Mouse (Mus musculus) lung, embryonic 14.5 days (tissue): ENCODE measurements at regions not wholly inside any gene's neighbourhood (a gene's known extent, or its start where the extent isn't known, plus 50 kb on each side); places are given as distances from the start of the nearest gene placed in this dataset.

ENCODE experiments used
- ATAC-seq: fragments of 200-750 bp; cut with Nextera tagmentation; 2 replicates; pipeline ENCODE4 v1.8.0; 2017; ENCODE audit warnings: mild to moderate bottlenecking, moderate TSS enrichment, moderate library complexity; ENCODE audit not compliant: insufficient read depth
- DNase-seq: peaks from one replicate; pipeline ENCODE4 v3.0.0-alpha.2; 2015
- H3K27ac ChIP-seq: fragments of 300-500 bp; sonication (generic); 2 replicates; pipeline ENCODE4 v1.5.1; 2014; ENCODE audit warnings: low read depth, mild to moderate bottlenecking, moderate library complexity
- H3K27me3 ChIP-seq: fragments of 300-500 bp; sonication (generic); 2 replicates; pipeline ENCODE4 v1.6.1; 2014; ENCODE audit warnings: low read length, control low read depth; ENCODE audit not compliant: insufficient read depth
- H3K36me3 ChIP-seq: fragments of 300-500 bp; sonication (generic); 2 replicates; pipeline ENCODE4 v1.6.1; 2014; ENCODE audit warnings: control low read depth; ENCODE audit not compliant: insufficient read depth
- H3K4me1 ChIP-seq: fragments of 300-500 bp; sonication (generic); 2 replicates; pipeline ENCODE4 v1.6.1; 2014; ENCODE audit warnings: antibody characterized with exemption, control low read depth; ENCODE audit not compliant: insufficient read depth
- H3K4me2 ChIP-seq: fragments of 300-500 bp; sonication (generic); 2 replicates; pipeline ENCODE4 v1.6.1; 2014; ENCODE audit warnings: mild to moderate bottlenecking
- H3K4me3 ChIP-seq: fragments of 300-500 bp; sonication (generic); 2 replicates; pipeline ENCODE4 v1.5.1; 2014; ENCODE audit warnings: low read depth, low read length
- H3K9ac ChIP-seq: fragments of 300-500 bp; sonication (generic); 2 replicates; pipeline ENCODE4 v1.6.1; 2014
- H3K9me3 ChIP-seq: fragments of 300-500 bp; sonication (generic); 2 replicates; pipeline ENCODE4 v1.6.1; 2016; ENCODE audit warnings: low read depth, low read length, control low read depth
- CTCF ChIP-seq: IDR thresholded peaks from 2 replicates; pipeline ENCODE4 v1.5.1; 2016; ENCODE audit warnings: antibody characterized with exemption, low read depth
- WGBS: fragments of 180-500 bp; shearing (Covaris S2); extraction: QIAGEN DNeasy Blood & Tissue Kit; methylation state at CpG from one replicate; pipeline ENCODE4 v1.1.7; 2014; 5-methylcytosine and 5-hydroxymethylcytosine counted together

DNA sequence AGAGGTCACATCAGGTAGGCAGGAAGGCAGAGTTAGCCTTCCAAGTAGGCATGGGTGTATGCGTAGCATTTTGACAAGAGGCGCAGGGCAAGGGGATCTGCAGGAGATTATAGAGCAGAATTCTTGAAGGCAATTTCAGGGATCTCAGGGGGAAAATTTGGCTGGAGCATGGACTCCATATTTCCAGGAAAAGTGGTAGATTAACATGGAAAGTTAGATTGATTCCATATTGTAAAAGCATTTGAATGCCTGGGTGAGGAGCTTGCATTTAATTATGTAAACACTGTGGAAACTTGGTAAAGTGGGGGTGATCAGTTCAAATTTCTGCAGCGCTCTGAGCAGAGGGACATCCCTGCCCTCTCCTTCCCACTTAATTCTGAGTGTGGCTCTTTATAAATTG is 146.7 kb downstream of the Pax3 start:
- no peaks in the 10 kb centered on the region for H3K36me3 ChIP-seq
- no peak overlapping the region for H3K27ac ChIP-seq
- 81% methylated on average over 3 of the region's 3 CpGs for WGBS
- TF ChIP-seq CTCF = no peak
- no peaks in the 10 kb centered on the region for H3K4me1 ChIP-seq
- no peak overlapping the region for H3K4me2 ChIP-seq
- H3K27me3 ChIP-seq = no peaks in the 10 kb centered on the region
- H3K4me3 ChIP-seq = no peak overlapping the region
- no peak overlapping the region for H3K9ac ChIP-seq
- no peaks in the 10 kb centered on the region for H3K9me3 ChIP-seq
- no peak for ATAC-seq
- DNase-seq = no peak

DNA sequence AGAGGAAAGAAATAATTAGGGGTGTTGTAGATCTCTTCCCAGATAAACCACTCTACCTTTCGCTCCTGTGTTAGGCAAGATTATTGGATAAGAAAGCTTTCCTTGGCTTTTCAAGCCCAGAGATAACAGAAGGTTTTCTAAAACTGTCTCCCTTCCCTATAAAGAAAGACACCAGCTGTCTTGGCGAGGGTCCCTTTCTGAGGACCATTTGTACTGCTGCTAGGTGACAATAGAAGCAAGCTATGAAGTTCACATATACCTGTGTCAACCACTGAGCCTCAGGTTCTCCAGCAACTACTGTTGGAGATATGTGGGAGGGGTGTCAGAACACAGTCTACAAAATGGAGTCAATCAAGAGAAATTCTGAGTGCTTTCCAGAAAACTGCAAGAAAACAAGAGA is 164.6 kb downstream of the Pax3 start:
- WGBS = 71% methylated on average over 2 of the region's 2 CpGs
- Histone ChIP-seq H3K9ac (no peak overlapping the region), H3K36me3 (no peaks in the 10 kb centered on the region), H3K27me3 (no peaks in the 10 kb centered on the region), H3K4me1 (no peaks in the 10 kb centered on the region), H3K4me2 (no peak overlapping the region), H3K4me3 (no peak overlapping the region), H3K27ac (no peak overlapping the region), H3K9me3 (no peaks in the 10 kb centered on the region)
- no peak for TF ChIP-seq CTCF
- ATAC-seq (no peak), DNase-seq (no peak)

DNA sequence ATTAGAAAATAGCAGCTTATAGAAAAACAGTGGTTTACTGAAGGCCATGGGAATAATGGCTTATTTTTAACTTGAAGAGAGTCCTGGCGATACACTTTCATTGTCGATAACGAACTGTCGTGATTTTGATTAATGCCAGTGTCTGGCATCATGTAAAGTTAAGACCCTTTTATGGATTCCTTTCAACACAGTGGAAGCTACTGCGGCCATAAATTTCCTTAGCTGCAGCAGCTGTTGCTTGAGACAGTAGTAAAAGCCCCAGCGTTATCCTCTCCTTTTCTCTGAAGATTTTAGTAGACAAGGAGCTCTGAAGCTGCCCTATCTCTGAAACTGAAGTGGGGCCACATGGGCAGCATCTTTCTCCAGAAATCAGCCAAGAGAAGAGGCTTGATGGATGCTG is 175.2 kb downstream of the Pax3 start:
- 36% methylated on average over 6 of the region's 6 CpGs for WGBS
- H3K27me3 ChIP-seq = no peaks in the 10 kb centered on the region
- no peak overlapping the region for H3K27ac ChIP-seq
- TF ChIP-seq CTCF = no peak
- H3K4me3 ChIP-seq = no peak overlapping the region
- no peak overlapping the region for H3K9ac ChIP-seq
- peaks cover under 1% of the 10 kb centered on the region; the same call in 1 of the 2 replicates for H3K4me1 ChIP-seq
- ATAC-seq (no peak), DNase-seq (peak; percentile 46)
- no peak overlapping the region for H3K4me2 ChIP-seq
- H3K9me3 ChIP-seq = no peaks in the 10 kb centered on the region
- no peaks in the 10 kb centered on the region for H3K36me3 ChIP-seq

DNA sequence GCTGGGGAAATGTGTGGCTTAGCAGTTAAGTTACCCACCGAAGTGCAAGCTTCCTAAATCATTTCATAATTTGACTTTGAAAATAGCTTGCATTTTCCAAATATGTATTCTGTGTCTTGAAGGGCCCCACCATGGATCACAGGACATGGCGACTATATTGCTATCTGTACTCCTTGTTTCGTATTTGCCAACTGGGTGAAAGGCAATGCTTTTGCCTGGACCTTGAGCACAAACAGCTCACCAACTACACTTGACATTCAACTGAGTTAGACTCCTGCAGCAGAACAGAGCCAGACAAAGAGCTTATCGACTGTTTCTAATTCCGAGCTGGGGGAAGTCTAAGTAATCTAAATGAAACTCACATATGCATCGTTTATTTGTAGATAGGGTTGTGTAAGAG is 175.9 kb downstream of the Pax3 start:
- no peak for ATAC-seq
- TF ChIP-seq CTCF = no peak

DNA sequence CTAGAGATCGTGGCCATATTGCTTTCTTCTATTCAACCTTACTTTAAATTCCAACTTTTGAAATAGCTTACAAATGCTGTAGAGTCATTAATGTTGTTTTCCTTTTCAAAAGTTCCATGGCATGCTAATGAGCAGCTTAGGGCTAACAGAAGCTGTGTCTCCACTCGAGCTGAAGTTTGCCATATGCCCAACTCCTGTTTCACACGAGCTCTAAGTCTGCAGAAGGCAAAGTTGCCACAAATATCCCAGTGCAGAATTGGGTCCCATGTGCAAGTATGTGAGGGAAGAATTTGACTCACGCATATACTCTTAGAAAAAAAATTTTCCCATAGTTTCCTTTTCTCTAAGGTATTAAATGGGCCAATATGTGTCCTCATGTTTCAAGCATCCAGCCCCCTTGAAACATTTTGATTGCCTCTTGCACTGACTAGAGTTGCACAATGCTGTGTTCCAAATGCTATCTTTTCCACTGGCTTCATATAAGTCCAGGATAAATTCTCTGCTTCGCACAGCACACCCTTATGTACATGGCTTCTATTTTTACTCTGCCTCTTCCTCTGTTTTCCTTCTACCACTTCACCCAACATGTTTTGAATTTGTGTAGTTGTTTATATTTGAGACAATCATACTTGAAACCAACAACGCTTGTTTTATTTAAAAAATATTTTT is 178.9 kb downstream of the Pax3 start:
- Histone ChIP-seq H3K9me3 (no peaks in the 10 kb centered on the region), H3K4me3 (no peak overlapping the region), H3K36me3 (no peaks in the 10 kb centered on the region), H3K27me3 (no peaks in the 10 kb centered on the region), H3K27ac (no peak overlapping the region), H3K9ac (no peak overlapping the region), H3K4me1 (peaks cover 3% of the 10 kb centered on the region; the same call in 1 of the 2 replicates), H3K4me2 (no peak overlapping the region)
- ATAC-seq (no peak), DNase-seq (no peak)
- no peak for TF ChIP-seq CTCF
- WGBS = 79% methylated on average over 6 of the region's 6 CpGs

More for the DNA sequence above, 175.9 kb downstream of the Pax3 start:
- WGBS = 75% methylated on average over 6 of the region's 6 CpGs
- Histone ChIP-seq H3K9ac (no peak overlapping the region), H3K4me3 (no peak overlapping the region), H3K27ac (no peak overlapping the region), H3K27me3 (no peaks in the 10 kb centered on the region), H3K36me3 (no peaks in the 10 kb centered on the region), H3K4me1 (peaks cover 3% of the 10 kb centered on the region; the same call in 1 of the 2 replicates), H3K4me2 (no peak overlapping the region), H3K9me3 (no peaks in the 10 kb centered on the region)
- DNase-seq = no peak

DNA sequence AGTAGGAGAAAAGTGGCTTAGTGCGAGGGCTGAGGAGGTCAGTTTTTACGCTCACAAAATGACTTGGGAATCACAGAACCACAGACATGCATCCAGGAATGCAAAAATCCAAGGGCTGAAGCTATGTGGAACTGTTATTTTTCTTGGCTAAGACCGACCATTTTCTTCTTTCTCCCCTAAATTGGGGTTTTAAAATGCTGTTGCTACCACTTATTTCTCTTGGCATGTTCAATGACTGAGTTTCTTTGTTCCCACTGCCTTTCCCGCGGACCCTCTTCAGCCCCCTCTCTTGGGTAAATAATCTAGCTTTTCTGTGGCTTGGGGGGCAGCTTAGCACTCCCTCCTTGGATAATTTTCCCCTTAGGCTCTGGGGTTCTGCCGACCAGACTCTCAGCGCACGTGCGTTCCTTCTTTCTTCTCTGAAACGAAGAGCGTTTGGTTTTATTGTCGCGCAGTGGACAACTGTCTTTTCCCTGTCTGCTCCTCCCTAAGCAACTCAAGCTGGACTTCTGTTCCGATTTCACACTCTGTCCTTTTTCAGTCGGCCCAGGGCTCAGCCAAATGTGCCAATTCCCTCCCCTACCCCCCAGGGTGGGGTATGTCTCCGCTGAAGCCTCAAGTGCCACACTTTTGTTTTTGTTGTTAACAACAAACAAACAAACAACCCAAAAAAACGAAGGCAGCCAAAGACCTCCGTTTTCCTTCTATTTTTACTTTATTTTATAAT is 180.2 kb downstream of the Pax3 start:
- H3K36me3 ChIP-seq = no peaks in the 10 kb centered on the region
- ATAC-seq (no peak), DNase-seq (peak; percentile 6)
- H3K27ac ChIP-seq = no peak overlapping the region
- no peak overlapping the region for H3K9ac ChIP-seq
- no peak overlapping the region for H3K4me3 ChIP-seq
- H3K27me3 ChIP-seq = no peaks in the 10 kb centered on the region
- 43% methylated on average over 18 of the region's 18 CpGs for WGBS
- H3K4me2 ChIP-seq = 0 out of 2 replicates have a peak overlapping the region, but pooled peaks have one; percentile 16
- H3K4me1 ChIP-seq = peaks cover 3% of the 10 kb centered on the region; the same call in 1 of the 2 replicates
- TF ChIP-seq CTCF = no peak
- no peaks in the 10 kb centered on the region for H3K9me3 ChIP-seq

DNA sequence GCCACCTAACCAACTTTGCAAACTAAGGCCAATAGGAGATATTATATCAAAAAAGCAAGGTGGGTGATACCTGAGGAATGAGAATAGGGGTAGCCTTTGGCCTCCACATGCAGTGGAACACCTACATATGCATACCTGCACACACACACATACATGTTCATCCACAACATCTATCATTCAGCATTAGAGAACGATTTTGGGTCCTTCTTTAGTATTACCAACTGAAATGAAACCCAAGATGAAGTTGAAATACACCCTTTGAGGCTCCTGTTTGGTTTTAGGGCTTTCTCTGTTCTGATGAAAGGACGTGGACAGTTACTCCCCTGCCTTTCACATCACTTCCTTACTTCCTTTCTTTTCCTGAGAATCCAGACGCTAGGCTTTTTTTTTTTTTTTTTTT is 180.9 kb downstream of the Pax3 start:
- Histone ChIP-seq H3K27ac (no peak overlapping the region), H3K4me2 (no peak overlapping the region), H3K4me1 (peaks cover 3% of the 10 kb centered on the region; the same call in 1 of the 2 replicates), H3K9me3 (no peaks in the 10 kb centered on the region), H3K27me3 (no peaks in the 10 kb centered on the region), H3K9ac (no peak overlapping the region), H3K4me3 (no peak overlapping the region), H3K36me3 (no peaks in the 10 kb centered on the region)
- 37% methylated on average over 3 of the region's 3 CpGs for WGBS
- TF ChIP-seq CTCF = no peak
- no peak for ATAC-seq
- DNase-seq = no peak
